Mouse (Mus musculus) T-helper 1 cell (primary cell): Measurements from ENCODE around the gene Gm13103.
"Not testable (repeated sequence)": the region's sequence is repeated elsewhere in the genome, so short reads cannot be mapped to it uniquely, and the experiment has no call there.

ENCODE experiments used
- in situ Hi-C: fragments of 300-600 bp; cut with MboI, MseI; formaldehyde crosslinking; loops from one replicate; pipeline ENCODE4 v1.15.1; 2025; ENCODE audit warnings: high pct_unique_total_duplicates

The Gm13103 gene

DNA sequence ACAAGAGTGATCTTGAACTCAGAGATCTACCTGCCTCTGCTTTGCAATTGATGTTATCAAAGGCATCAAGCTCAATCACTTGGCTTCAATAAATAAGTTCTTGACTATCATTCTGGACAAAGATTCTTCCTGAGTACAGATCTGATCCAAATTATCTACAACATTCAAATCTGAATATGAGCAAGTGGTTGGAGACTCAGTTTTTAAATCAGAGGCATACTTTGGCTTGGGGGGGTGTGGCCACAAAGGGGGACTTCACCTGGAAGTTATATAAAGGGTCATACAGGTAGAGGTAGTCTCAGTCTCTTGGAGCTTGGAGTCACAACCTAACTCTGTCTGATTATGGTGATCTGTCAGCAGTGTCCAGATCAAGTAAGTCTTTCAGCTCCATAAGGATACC lies at the start of gene Gm13103:
Gene Gm13103 (plus strand): TSS at position 301 of the 400 bp plus-strand sequence.
- in situ Hi-C loops = not testable (repeated sequence)

DNA sequence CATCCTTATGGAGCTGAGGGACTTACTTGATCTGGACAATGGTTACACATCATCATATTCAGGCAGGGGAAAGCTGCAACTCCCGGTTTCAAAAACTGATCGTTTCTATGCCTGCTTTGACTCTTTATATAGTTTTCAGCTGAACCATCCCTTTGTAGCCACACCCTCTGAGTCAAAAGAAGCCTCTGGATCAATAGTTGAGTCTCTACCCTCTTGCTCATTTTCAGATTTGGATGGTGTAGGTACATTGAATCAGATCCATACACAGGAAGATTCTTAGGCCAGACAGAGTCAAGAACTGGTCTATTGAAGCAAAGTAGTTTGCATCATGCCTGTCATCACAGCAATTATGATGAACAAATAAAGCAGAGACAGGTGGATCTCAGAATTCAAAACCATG lies 30.3 kb upstream of the Gm13103 start, which contains the start of gene Gm13084:
Gene Gm13084 (minus strand): TSS at position 101 of the 400 bp plus-strand sequence.
- in situ Hi-C loops = no loop called here

DNA sequence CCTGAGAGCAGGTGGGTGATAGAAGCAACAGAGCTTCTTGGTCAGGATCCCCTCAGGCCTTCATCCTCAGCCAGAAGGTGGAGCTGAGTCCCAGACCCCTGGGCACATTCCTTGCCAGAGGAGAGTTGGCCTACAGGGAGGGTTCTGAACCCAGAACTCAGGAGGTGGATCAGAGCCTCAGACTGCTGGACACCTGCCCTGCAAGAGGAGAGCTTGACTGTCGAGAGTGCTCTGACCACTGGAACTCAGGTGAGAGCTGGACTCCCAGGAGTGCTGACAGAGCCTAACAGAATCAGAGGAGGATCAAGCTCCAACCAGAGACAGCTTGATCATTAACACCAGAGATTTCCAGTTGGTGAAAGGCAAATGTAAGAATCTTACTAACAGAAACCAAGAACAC lies 36.1 kb downstream of the Gm13103 start:
- in situ Hi-C loops = not testable (repeated sequence)

DNA sequence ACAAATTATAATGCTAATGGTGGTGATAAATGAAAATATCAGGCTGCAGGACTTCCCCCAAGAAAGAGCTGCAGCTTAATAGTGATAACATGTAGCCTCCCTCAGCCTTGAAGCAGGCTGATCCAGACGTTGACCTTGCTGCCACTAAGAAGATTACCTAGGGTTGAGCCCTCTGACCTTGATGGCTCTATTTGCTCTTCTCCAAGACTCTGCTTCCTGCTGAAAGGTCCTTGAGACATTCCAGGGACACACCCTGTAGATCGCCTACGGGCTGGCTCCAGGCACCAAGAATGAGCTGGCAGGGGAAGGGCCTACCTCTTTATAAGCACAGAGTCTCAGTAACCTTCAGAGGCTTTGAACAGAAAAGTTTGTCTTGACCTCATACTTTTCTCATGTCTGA lies 48.1 kb downstream of the Gm13103 start:
- in situ Hi-C loops = not testable (repeated sequence)

DNA sequence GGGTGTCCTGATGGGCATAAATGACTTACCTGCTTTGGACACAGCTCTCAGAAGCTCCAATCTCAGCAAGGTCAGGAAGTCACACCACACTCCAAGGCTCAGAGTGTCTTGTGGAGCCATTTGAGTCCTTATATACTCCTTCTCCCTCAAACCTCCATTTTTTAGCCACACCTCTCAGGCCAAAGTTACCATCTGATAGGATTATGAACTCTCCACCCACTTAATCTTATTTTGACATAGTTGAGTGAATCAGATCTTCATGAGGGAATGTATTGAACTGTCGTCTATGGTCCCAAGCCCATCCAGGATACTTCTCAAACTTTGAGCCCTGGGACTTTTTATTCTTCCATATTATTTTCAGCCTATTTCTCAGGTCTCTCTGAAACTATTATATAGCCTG lies 54.0 kb downstream of the Gm13103 start, which contains the start of gene Pramef6:
Gene Pramef6 (minus strand): TSS at position 101 of the 400 bp plus-strand sequence.
- in situ Hi-C loops = not testable (repeated sequence)
